In the genomic region with DNA sequence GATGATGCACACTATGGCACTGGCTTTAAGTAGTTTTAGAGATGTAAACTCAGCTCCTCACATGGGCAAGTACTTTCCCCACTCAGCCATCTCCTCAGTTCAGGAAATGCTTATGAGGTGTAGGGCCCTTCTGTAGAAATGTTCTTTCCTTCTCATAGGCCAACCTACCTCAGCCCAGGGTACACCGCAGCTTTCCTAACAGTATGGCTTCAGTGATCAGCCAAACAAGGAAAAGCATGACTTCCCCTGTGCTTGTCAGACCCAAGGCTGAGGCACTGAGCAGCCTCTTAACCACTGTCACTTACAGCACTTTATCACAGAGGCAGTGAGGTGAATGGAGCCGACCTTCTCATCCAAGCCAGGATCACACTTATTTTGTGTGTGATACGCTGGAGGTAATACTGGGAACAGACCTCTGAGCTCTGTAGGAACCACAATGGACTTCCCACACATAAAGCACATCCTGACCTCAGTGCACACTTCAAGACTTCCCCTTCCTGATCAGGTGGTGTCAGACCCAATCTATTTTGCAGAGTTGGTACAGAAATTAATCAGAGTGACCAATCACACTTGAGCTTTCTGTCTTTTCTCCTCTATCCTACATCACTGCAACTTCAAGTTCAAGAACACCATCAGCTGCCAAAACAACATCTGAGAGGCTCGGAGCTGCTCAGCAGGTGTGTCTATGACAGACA, we compare ENCODE assay signal across 11 mouse cellular contexts. TPM values are rescaled to one million over a fixed set of nuclear protein-coding genes. Genes with fewer than 3 reads are reported as not detected.
DNase-seq lines count a peak whose midpoint lies in the region; ATAC-seq and TF ChIP-seq lines count a peak whose summit lies in the region.
"Had no signal": no experiment of that assay in that cellular context is flagged by ENCODE, and none has a peak within 500 bp of the region (broad histone marks: within the 10 kb centered on the region; RNA-seq: fewer than 3 reads in every experiment).

No protein-coding gene starts in this region.

- H3K27ac ChIP-seq in left cerebral cortex, adult 2 months = peak overlapping the region; percentile 87
- peak overlapping the region; percentile 46 for H3K27ac ChIP-seq in bone marrow, adult 2 months (ENCODE audit: control insufficient read depth, insufficient read depth, low read depth, low read length, poor library complexity)
- H3K27ac ChIP-seq in heart, embryonic 11.5 days (ENCODE audit: low read depth, low read length) = peak overlapping the region; percentile 30; the same call in 1 of the 2 replicates
- peak overlapping the region; percentile 63 for H3K27ac ChIP-seq in liver, postnatal 0 days (ENCODE audit: low read depth)
- H3K27ac ChIP-seq: hindbrain, embryonic 10.5 days had no signal

- no peaks in the 10 kb centered on the region for H3K36me3 ChIP-seq in heart, embryonic 11.5 days (ENCODE audit: control insufficient read depth, insufficient read depth, low read length)
- peaks cover 4% of the 10 kb centered on the region; the same call in 1 of the 2 replicates for H3K36me3 ChIP-seq in liver, postnatal 0 days (replicated peaks; ENCODE audit: insufficient read depth, low read length)
- H3K36me3 ChIP-seq: hindbrain, embryonic 10.5 days had no signal

- no peaks in the 10 kb centered on the region for H3K9me3 ChIP-seq in heart, embryonic 11.5 days (replicated peaks; ENCODE audit: control insufficient read depth, low read length)
- no peaks in the 10 kb centered on the region for H3K9me3 ChIP-seq in liver, postnatal 0 days (ENCODE audit: low read length)
- H3K9me3 ChIP-seq: hindbrain, embryonic 10.5 days had no signal

- no peak for ATAC-seq in heart, embryonic 11.5 days (replicated peaks; ENCODE audit: insufficient number of reproducible peaks, low FRiP score, low TSS enrichment)
- peak; percentile 25; the same call in 1 of the 2 replicates for ATAC-seq in liver, postnatal 0 days

- H3K4me1 ChIP-seq in bone marrow, adult 2 months (ENCODE audit: control insufficient read depth, insufficient read depth, low read length) = peaks cover 6% of the 10 kb centered on the region
- H3K4me1 ChIP-seq in heart, embryonic 11.5 days (ENCODE audit: control insufficient read depth, insufficient read depth, low read length) = peaks cover 44% of the 10 kb centered on the region
- H3K4me1 ChIP-seq in liver, postnatal 0 days (ENCODE audit: insufficient read depth) = peaks cover 27% of the 10 kb centered on the region

- intact Hi-C loops in left cerebral cortex, adult 2 months (cut with DNase I) = loop anchor here (2.0 kb wide), 3 partner anchors 19 to 67 kb away; no protein-coding TSS in a partner anchor
- intact Hi-C loops in left cerebral cortex, postnatal 14 days (cut with DNase I) = no loop called here

- no peak for TF ChIP-seq CTCF in left cerebral cortex, adult 2 months (IDR thresholded peaks at IDR 0.05)
- TF ChIP-seq CTCF in bone marrow, adult 2 months (IDR thresholded peaks at IDR 0.05; ENCODE audit: control insufficient read depth, insufficient read depth, low read length) = no peak
- no peak for TF ChIP-seq CTCF in liver, postnatal 0 days (IDR thresholded peaks at IDR 0.05; ENCODE audit: low read depth)

- TF ChIP-seq EP300 in liver, postnatal 0 days (IDR thresholded peaks at IDR 0.05; ENCODE audit: low read depth) = no peak

- H3K27me3 ChIP-seq in heart, embryonic 11.5 days (ENCODE audit: control insufficient read depth, insufficient read depth, low read length) = no peaks in the 10 kb centered on the region
- H3K27me3 ChIP-seq in liver, postnatal 0 days (ENCODE audit: insufficient read depth, low read length) = no peaks in the 10 kb centered on the region

- no peak overlapping the region for H3K4me3 ChIP-seq in left cerebral cortex, adult 2 months
- H3K4me3 ChIP-seq in bone marrow, adult 2 months (replicated peaks; ENCODE audit: control insufficient read depth, low read depth, low read length) = no peak overlapping the region
- no peak overlapping the region for H3K4me3 ChIP-seq in heart, embryonic 11.5 days (ENCODE audit: low read depth, low read length)
- H3K4me3 ChIP-seq in liver, postnatal 0 days (ENCODE audit: low read depth, low read length) = no peak overlapping the region
- H3K4me3 ChIP-seq: hindbrain, embryonic 10.5 days had no signal

- TF ChIP-seq POLR2A in bone marrow, adult 2 months (IDR thresholded peaks at IDR 0.05; ENCODE audit: borderline replicate concordance, control insufficient read depth, low read depth, low read length) = no peak

- no peak overlapping the region for H3K9ac ChIP-seq in heart, embryonic 11.5 days (ENCODE audit: low read depth, low read length)
- no peak overlapping the region for H3K9ac ChIP-seq in liver, postnatal 0 days (replicated peaks)

- DNase-seq in left cerebral cortex, adult 2 months (ENCODE audit: extremely low spot score in 1 of 2, low spot score in 2 of 2) = no peak
- no peak for DNase-seq in left cerebral cortex, postnatal 14 days (ENCODE audit: low spot score in 2 of 2)
- DNase-seq in liver, postnatal 0 days = no peak
- DNase-seq in adrenal gland, postnatal 14 days = no peak
- DNase-seq in testis, postnatal 14 days (ENCODE audit: low spot score) = no peak
- no peak for DNase-seq in layer of hippocampus, adult 9-11 months
- DNase-seq: cerebellum, postnatal 10 days; midbrain, embryonic 14.5 days had no signal

- no peak overlapping the region for H3K4me2 ChIP-seq in heart, embryonic 11.5 days
- 0 out of 2 replicates have a peak overlapping the region, but pooled peaks have one; percentile 9 for H3K4me2 ChIP-seq in liver, postnatal 0 days (ENCODE audit: low read depth, low read length)

- 25% methylated on average over 4 of the region's 4 CpGs for WGBS in bone marrow, adult 2 months
- 61% methylated on average over 4 of the region's 4 CpGs for WGBS in heart, embryonic 11.5 days (ENCODE audit: insufficient replicate concordance)
- 63% methylated on average over 4 of the region's 4 CpGs for WGBS in liver, postnatal 0 days (ENCODE audit: insufficient replicate concordance)

RNA-seq across cellular contexts. Expression of a gene that starts 26.0 kb away (rescaled TPM):
- total RNA-seq in left cerebral cortex, adult 2 months (2021) = 10 to 100 TPM; 57.1 to 75.2 TPM
- total RNA-seq in left cerebral cortex, postnatal 14 days (2021) = 10 to 100 TPM; 24.8 to 27.8 TPM
- polyA plus RNA-seq in bone marrow, adult 2 months (2011; ENCODE audit: insufficient read depth, insufficient read length, low replicate concordance, missing spikeins) = 43.2 and 51.4 TPM in 2 replicates
- polyA plus RNA-seq in heart, embryonic 11.5 days (2014; fragmentation: Nextera tagmentation; extraction: Ambion mirVana) = 11.9 and 14.5 TPM in 2 replicates
- polyA plus RNA-seq in liver, postnatal 0 days (2015; fragmentation: Nextera tagmentation; extraction: Ambion mirVana) = 15.2 and 17.2 TPM in 2 replicates
- total RNA-seq in adrenal gland, postnatal 14 days (2021) = 64.8 and 65.8 TPM in 2 replicates

Comparison
In these comparisons a context has a peak if more than half of its experiments do, and no peak if none do; other contexts are left out.
1. H3K27ac ChIP-seq: peak in every context shown above with its lines; median percentile 87 in left cerebral cortex, adult 2 months; 63 in liver, postnatal 0 days; 46 in bone marrow, adult 2 months; 30 in heart, embryonic 11.5 days.